Mouse (Mus musculus) kidney, postnatal 36 days (tissue): ENCODE results near the gene Rab43.
"Not testable (repeated sequence)": the region's sequence is repeated elsewhere in the genome, so short reads cannot be mapped to it uniquely, and the experiment has no call there.

Experiments used
- DNase-seq, 2 experiments: peaks; one replicate each; pipeline ENCODE4 v3.0.0; 2021 to 2022; ENCODE audit warnings: mixed read lengths in 2 of 2

Rab43 gene

GRCm38 (mm10) chr6:87784033-87784432 is 27.9 kb downstream of the Rab43 start:
- no peak for DNase-seq

- DNase-seq: no peak
These were observed 31.2 kb downstream of the Rab43 start for GRCm38 (mm10) chr6:87780546-87781301.

DNA sequence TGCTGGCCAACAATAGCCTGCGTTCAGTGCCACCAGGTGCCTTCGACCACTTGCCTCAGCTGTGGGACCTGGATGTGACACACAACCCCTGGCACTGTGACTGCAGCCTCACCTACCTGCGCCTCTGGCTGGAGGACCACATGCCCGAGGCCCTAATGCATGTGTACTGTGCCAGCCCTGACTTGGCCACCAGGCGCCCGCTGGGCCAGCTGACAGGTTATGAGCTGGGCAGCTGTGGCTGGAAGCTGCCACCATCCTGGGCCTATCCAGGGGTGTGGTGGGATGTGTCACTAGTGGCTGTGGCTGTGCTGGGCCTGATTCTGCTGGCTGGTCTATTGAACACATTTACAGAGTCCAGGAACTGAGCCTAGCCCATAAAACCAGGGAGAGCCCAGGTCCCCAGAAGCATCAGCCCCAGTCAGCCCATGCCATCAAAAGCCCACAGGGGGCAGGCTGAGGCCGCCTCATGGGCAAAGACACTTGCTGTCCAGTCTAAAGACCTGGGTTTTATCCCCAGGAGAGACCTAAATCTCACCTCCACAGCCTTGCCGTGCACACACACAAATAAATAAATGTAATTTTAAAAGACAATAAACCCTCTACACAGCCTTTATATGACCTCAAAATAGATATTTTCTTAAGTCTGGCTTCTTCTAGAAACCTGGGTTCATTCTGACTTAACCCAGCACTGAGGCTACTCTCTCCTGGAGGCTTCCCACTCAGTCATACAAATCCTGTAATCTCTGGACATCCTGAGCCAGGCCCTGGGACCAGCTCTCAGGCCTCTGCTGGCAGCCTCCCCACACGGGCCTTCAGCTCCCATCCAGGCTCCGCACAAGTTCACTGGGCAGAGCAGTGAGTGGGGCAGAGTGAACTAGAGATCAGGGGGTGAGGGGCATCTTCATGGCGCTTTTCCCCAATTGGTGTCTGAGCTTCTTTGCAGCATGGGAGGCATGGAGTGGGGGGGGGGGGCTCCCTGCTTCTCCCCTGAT is 32.5 kb downstream of the Rab43 start:
- peak in 1 of 2 experiments; percentile 41 for DNase-seq

DNA sequence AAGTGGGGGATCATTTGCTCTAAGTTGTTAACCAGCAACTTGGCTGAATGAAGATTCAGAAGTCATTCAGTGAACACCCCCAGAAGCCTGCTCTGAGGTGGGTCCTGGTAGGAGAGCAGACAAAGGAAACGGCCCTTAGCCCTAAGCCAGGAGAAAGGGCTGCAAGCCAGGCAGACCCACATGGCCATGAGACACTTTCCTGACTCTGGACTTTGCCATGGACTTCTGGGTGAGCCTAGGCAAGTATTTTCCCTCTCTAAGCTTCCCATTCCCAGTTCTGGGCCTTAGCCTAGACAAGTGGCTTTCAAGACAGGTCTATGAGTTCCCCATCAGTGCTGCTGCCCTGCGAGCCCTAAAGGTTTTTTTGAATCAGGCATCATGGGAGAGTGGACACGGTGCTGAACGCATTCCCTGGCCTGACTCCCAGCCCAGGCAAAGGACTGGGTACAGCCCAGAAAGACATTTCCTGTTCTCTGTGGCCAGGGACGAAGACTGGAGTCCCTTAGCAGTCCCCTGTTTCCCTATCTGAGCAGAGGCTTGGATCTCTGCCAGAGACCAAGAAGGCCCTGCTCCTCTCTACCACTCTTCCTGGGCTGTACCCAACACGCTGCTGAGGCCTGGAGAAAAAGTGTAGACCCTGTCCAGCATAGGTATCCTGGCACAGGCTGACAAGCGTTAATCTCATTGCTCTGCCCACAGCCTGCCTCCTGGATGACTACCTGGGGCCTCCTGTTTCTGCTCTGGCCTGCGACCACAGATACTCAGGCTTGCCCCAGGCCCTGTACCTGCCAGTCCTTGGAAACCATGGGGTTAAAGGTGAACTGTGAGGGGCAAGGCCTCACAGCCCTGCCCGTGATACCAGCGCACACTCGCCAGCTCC is 33.4 kb downstream of the Rab43 start:
- peak; percentile 49 to 50 for DNase-seq

DNA sequence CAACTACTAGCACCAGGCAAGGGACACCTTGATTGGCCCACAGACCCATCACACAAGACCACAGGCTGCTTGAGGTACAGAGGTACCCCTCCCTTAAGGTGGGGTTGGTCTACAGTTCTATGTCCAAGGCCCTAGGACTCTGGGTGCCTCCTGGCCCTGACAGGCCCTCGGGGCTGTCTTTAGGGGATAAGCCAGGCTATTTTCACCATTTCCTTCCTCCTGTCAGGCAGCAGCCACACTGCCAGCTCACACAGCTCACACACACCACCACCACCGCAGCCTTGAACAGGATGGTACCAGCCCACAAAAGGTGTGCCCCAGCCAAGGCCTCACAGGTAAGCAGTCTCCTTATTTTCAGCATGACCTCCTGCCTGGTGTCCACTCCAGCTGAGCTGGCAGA is 34.1 kb downstream of the Rab43 start, which contains the start of gene Gp9:
TSS of gene Gp9 (plus strand) at position 231 of the 400 bp plus-strand sequence.
- no peak for DNase-seq

DNA sequence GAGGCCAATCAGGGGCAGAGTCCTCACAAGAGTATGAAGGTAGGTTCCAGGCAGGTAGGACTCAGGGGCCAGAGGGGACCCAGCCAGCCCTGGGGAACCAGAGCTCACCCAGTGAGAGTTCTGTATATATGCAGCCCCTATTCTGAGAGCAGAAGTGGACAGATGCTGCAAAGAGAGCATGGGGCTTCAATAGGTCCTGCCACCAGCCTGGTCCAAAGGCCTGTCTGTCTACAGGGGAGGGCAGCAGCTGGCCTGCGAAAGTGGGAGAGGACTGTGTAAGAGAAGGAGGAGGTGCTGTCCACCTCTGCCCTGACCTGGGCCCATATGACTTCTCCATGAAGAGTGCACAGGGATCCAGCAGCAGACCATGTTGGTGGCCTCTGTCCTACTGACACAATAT is 35.3 kb downstream of the Rab43 start:
- no peak for DNase-seq

- DNase-seq: no peak
These were observed 36.2 kb downstream of the Rab43 start for GRCm38 (mm10) chr6:87775588-87776245.

GRCm38 (mm10) chr6:87774909-87775308 is 37.1 kb downstream of the Rab43 start:
- DNase-seq: no peak

DNA sequence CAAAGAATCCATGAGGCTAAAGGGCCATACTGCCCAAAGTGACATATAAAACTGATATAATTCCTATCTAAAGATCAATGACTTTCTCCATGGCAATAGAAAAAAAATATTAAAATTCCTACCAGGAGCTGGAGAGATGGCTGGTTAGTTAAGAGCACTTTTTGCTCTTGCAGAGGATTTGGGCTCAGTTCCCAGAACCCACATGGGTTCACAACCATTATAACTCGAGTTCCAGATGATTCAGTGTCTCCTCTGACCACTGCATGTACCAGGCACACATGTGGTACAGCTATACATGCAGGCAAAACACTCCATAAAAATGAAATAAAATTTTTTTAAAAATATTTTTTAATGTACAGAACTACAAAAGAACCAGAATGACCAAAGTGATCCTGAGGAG is 37.5 kb downstream of the Rab43 start:
- DNase-seq: no peak

- peak in 1 of 2 experiments; percentile 45 for DNase-seq
These were observed 41.3 kb downstream of the Rab43 start for GRCm38 (mm10) chr6:87770626-87771025.

DNA sequence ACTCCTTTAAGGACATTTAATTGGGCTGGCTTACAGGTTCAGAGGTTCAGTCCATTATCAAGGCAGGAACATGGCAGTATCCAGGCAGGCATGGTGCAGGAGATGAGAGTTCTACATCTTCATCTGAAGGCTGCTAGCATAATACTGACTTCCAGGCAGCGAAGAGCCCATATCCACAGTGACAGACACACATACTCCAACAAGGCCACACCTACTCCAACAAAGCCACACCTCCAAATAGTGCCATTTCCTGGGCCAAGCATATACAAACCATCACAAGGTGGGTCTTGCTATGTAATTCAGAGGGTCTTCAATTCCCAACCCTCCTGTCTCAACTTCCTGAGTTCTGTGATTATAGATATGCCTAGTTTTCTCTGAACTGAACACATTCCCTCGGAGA is 47.7 kb downstream of the Rab43 start:
- not testable (repeated sequence) for DNase-seq

DNA sequence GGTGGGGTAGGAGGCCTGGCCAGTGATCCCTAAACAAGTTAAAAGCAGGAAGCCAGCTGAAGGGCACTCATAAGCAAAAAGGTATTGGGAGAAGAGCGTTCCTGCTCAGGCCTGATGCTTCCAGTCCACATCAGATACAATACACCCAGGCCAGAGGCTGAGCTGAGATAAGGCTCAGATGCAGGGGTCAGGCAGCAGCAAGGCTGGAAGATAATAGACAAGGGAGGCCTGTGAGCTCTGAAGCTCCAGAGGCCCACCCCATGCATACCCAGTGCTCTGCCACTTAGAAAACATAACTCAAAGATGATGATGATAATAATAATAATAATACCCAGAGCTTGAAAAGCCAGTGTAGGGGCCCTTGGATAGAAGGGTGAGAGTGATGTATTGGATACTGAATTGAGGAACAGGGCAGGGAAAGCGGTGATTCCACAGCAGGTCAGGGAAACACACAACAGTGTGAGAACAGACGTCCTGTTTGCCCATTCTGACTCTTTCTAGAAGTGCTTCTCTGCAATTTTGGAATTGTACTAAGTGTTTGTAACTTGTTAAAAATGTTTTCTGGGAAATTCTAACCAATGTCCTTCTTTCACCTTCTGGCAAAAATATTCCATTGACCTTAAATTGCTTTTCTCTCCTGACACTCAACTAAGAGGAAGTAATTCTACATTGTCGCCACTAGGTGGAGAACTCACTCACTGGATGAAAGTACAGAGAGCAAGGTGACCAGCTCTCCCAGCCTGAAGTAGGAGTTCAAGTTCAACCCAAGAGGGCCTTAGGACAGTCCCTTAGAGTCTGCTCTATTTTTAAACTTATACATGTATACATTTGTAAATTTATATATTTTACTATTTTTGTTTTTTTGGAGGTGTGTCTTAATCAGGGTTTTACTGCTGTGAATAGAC is 48.3 kb downstream of the Rab43 start:
- peak; percentile 24 to 62 for DNase-seq

- DNase-seq: no peak
These were observed 49.8 kb downstream of the Rab43 start for GRCm38 (mm10) chr6:87762161-87762560.

DNA sequence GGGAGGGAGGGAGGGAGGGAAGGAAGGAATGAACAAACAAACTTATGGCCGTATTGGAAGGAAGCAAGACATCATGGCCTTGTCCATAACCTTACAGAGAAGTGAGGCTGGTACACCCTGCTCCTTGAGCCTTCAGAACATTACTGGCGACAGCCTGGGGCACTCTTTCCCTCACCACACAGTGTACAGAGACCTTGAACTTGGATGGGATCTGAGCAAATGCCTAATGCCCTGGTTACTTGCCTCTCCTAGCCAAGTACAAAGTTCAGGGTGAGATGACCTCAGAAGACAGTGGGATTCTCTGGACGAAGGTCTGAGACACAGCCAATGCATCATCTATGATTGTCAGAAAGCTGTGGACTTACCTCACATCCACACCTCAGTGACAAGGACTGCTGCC is 52.1 kb downstream of the Rab43 start:
- peak; percentile 31 to 32 for DNase-seq

DNA sequence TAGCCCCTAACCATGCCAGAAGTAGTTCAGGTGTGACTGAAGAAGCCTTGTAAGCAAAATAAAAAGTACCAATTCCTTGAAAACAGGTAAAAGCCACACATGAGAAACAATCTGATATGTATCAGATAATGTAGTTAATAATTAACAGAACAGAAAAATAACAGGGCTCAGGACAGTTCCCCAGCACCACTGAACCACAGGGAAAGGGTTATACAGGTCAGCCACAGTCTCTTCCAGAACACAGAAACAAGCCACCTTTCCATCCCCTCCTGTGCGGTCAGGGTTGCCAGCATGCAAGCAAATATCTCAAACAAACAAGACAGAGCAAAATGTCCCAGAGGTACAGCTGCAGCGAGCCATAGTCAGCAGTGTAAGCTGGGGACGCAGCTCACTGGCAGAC is 52.6 kb downstream of the Rab43 start:
- no peak for DNase-seq

DNA sequence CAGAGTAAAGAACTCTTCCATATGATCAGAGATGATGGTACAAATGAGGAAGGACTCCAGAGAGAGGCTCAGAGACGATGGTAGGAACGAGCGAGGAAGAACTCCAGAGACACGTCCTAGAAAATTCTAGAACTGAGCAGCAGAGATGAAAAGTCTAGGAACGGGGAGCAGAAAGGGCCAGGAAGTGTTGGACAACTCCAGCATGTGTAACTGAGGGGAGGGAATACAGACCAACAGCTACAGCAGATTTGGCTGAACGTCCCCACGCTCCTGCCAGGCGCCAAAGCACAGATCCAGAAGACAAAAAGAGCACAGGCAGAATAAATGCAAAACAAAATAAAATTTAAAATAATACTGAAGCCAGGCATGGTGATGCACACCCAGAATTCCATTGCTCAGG is 55.1 kb downstream of the Rab43 start:
- DNase-seq: no peak

DNA sequence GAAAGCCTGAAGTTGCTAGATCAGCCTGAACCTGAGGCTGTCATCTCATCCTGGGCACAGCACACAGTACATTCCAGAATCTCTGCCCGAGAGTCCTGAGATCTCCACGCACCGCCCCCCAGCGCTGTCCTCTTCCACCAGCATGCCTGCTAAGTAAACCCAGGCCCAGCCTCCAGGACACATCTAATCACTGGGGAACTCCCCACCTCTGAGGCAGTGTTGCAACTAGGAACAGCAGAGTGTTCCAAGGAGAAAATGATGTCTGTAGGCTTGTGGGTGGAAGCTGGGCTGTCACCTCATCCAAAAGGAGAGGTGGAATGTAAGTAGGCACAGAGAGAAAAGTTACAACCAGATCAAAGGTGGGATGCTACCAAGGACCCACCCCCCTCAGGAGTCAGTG is 56.8 kb downstream of the Rab43 start:
- DNase-seq: no peak

DNA sequence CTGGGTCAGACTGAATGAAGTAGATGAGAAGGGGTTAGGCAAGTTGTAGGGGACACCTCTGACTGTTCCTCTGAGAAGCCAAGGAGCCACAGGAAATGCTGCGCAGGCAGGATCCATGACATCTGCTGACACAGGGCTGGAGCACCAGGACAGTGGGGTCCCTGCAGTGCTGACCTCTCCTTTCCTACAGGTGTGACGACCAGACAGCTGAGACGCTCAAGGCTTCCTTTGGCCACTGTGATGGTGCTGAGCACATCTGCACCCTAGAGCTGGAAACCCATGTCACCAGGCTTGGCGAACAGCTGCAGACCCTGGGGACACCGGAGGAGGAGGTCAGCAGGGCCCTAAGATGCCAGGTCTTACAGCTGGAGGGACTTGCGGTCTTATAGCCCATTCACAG is 60.4 kb downstream of the Rab43 start:
- no peak for DNase-seq

DNA sequence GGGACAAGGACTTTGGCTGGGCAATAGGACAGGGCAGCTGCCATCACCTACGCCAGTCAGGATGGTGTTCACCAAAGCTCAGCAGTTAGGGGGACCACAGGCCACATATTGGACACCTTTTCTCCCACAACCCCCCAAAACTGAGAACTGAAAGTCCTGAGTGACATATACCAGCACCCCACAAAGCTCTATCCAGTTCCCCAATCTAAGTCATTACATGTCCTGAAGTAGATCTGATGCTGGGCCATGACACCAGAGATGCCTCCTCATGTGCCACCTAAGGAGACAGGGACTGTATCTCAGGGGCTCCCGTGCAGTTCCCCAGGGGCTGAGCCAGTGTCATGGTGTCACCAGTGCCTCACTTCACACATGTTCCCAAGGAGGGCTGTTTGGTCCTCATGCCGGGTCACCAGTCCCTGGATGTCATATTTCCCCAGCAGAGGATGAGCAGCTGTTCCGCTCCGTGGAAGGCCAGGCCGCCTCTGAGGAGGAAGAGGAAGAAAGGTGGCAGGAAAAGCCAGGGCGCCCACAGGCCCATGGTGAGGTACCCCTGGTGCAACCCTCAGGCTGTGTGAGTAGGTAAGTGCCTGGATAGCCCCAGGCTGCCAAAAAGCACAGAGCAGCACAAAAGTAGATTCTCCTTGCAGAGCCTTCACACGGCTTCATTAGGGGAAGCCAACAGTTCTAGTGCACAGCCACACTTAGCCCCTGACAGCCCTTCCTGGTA is 61.6 kb downstream of the Rab43 start:
- no peak for DNase-seq

DNA sequence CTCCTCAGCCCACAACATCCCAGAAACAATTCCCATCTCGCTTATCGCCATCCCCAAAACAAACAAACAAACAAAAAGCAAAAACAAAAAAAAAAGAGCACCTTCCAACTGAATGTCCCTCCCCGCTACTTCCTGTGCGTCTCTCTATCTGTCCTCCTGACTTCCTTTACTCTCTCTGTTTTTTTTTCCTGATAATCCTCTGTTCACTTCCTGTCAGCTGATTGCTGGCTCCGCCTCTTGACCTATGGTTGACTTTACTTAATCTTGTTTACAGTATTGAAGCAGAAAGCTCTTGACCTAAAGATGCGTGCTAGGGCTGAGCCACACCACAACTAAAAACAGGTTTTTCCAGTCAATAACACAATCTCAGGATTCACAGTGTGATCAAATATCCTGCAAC is 63.4 kb downstream of the Rab43 start:
- no peak for DNase-seq
